Mouse (Mus musculus) heart, postnatal 0 days (tissue): Measurements from ENCODE around the gene Kctd2. TPM values are rescaled to one million over a fixed set of nuclear protein-coding genes. Genes with fewer than 3 reads are reported as not detected.

Experiments
- ATAC-seq: fragments of 200-750 bp; cut with Nextera tagmentation; 2 replicates; pipeline ENCODE4 v1.8.0; 2017; ENCODE audit warnings: low read depth, moderate number of reproducible peaks, moderate library complexity; ENCODE audit not compliant: insufficient read depth
- DNase-seq: peaks from one replicate; pipeline ENCODE4 v3.0.0-alpha.2; 2016; ENCODE audit warnings: low spot score
- H3K27ac ChIP-seq: fragments of 300-500 bp; sonication (generic); 2 replicates; pipeline ENCODE4 v1.5.1; 2014; ENCODE audit warnings: low read depth, mild to moderate bottlenecking
- H3K27me3 ChIP-seq: fragments of 300-500 bp; sonication (generic); 2 replicates; pipeline ENCODE4 v1.6.1; 2014; ENCODE audit warnings: low read length, mixed read lengths; ENCODE audit not compliant: control insufficient read depth, insufficient read depth
- H3K36me3 ChIP-seq: fragments of 300-500 bp; sonication (generic); replicated peaks from 2 replicates; pipeline ENCODE4 v1.6.1; 2014; ENCODE audit warnings: low read length, mixed read lengths; ENCODE audit not compliant: control insufficient read depth, insufficient read depth
- H3K4me1 ChIP-seq: fragments of 300-500 bp; sonication (generic); 2 replicates; pipeline ENCODE4 v1.6.1; 2014; ENCODE audit warnings: antibody characterized with exemption; ENCODE audit not compliant: control insufficient read depth, insufficient read depth
- H3K4me2 ChIP-seq: fragments of 300-500 bp; sonication (generic); 2 replicates; pipeline ENCODE4 v1.6.1; 2014; ENCODE audit warnings: low read depth, mild to moderate bottlenecking, low read length, moderate library complexity
- H3K4me3 ChIP-seq: fragments of 300-500 bp; sonication (generic); 2 replicates; pipeline ENCODE4 v1.5.1; 2014; ENCODE audit warnings: low read depth, low read length
- H3K9ac ChIP-seq: fragments of 300-500 bp; sonication (generic); replicated peaks from 2 replicates; pipeline ENCODE4 v1.6.1; 2014; ENCODE audit warnings: low read depth, low read length, mixed read lengths
- H3K9me3 ChIP-seq: fragments of 300-500 bp; sonication (generic); replicated peaks from 2 replicates; pipeline ENCODE4 v1.6.1; 2016; ENCODE audit warnings: low read length; ENCODE audit not compliant: control insufficient read depth
- CTCF ChIP-seq: IDR thresholded peaks from 2 replicates; pipeline ENCODE4 v1.5.1; 2016; ENCODE audit warnings: antibody characterized with exemption, control low read depth, low read depth
- EP300 ChIP-seq: IDR thresholded peaks from 2 replicates; pipeline ENCODE4 v1.6.1; 2016; ENCODE audit warnings: antibody characterized with exemption, low read depth
- WGBS: fragments of 180-500 bp; shearing (Covaris S2); extraction: QIAGEN DNeasy Blood & Tissue Kit; methylation state at CpG from one replicate; pipeline ENCODE4 v1.1.7; 2014; 5-methylcytosine and 5-hydroxymethylcytosine counted together
- polyA plus RNA-seq: library from polyadenylated mRNA; unstranded; fragments of >200 nt; fragmentation: Nextera tagmentation; extraction: Ambion mirVana; gene quantifications from 2 replicates; pipeline ENCODE4 v1.2.1, GENCODE M21; 2015
- total RNA-seq: library from RNA; depleted of rRNA; stranded (reverse); fragments of >200 nt; gene quantifications from 2 replicates; pipeline ENCODE4 v1.2.3, GENCODE M21; 2014; ENCODE audit warnings: low replicate concordance

Gene Kctd2
- total and polyA plus RNA-seq, 2 experiments from 2014 or later, result 8.3 to 15.6 TPM

- 83% methylated on average over 6 of the region's 6 CpGs for WGBS
These were observed 13.4 kb downstream of the Kctd2 start for GRCm38 (mm10) chr11:115433342-115433741.

GRCm38 (mm10) chr11:115435596-115436337, 15.8 kb downstream of the Kctd2 start:
- ATAC-seq, result peak; percentile 47; the same call in 1 of the 2 replicates
- 12% methylated on average over 31 of the region's 31 CpGs for WGBS
- H3K9ac ChIP-seq, result peak overlapping the region; percentile 29; the same call in 1 of the 2 replicates
- DNase-seq, result no peak
- H3K27me3 ChIP-seq, result no peaks in the 10 kb centered on the region
- no peaks in the 10 kb centered on the region for H3K9me3 ChIP-seq
- H3K36me3 ChIP-seq, result peaks cover 20% of the 10 kb centered on the region
- peak overlapping the region; percentile 55 for H3K4me2 ChIP-seq
- H3K4me1 ChIP-seq, result peaks cover 7% of the 10 kb centered on the region; the same call in 1 of the 2 replicates
- H3K27ac ChIP-seq, result no peak overlapping the region
- peak overlapping the region; percentile 31 for H3K4me3 ChIP-seq
- TF ChIP-seq CTCF (no peak; the same call in 1 of the 2 replicates), EP300 (no peak)

More at GRCm38 (mm10) chr11:115433342-115433741, 13.4 kb downstream of the Kctd2 start:
- peaks cover 7% of the 10 kb centered on the region; the same call in 1 of the 2 replicates for H3K4me1 ChIP-seq
- no peak overlapping the region for H3K4me2 ChIP-seq
- H3K9ac ChIP-seq, result no peak overlapping the region
- H3K27ac ChIP-seq, result no peak overlapping the region
- no peak for DNase-seq
- no peaks in the 10 kb centered on the region for H3K9me3 ChIP-seq
- H3K4me3 ChIP-seq, result no peak overlapping the region
- TF ChIP-seq EP300, result no peak
- TF ChIP-seq CTCF, result no peak
- H3K36me3 ChIP-seq, result peaks cover 37% of the 10 kb centered on the region
- ATAC-seq, result no peak
- no peaks in the 10 kb centered on the region for H3K27me3 ChIP-seq

- no peaks in the 10 kb centered on the region for H3K9me3 ChIP-seq
- H3K4me1 ChIP-seq, result peaks cover 7% of the 10 kb centered on the region; the same call in 1 of the 2 replicates
- H3K27me3 ChIP-seq, result no peaks in the 10 kb centered on the region
- H3K27ac ChIP-seq, result no peak overlapping the region
- H3K4me2 ChIP-seq, result no peak overlapping the region
- WGBS, result 66% methylated on average over 5 of the region's 5 CpGs
- no peak overlapping the region for H3K4me3 ChIP-seq
- no peak for ATAC-seq
- DNase-seq, result no peak
- H3K9ac ChIP-seq, result no peak overlapping the region
- 0 out of 2 replicates have a peak, but pooled peaks cover 2% of the 10 kb centered on the region for H3K36me3 ChIP-seq
- TF ChIP-seq CTCF (no peak), EP300 (no peak)
These were observed 17.7 kb downstream of the Kctd2 start for GRCm38 (mm10) chr11:115437571-115438122.

DNA sequence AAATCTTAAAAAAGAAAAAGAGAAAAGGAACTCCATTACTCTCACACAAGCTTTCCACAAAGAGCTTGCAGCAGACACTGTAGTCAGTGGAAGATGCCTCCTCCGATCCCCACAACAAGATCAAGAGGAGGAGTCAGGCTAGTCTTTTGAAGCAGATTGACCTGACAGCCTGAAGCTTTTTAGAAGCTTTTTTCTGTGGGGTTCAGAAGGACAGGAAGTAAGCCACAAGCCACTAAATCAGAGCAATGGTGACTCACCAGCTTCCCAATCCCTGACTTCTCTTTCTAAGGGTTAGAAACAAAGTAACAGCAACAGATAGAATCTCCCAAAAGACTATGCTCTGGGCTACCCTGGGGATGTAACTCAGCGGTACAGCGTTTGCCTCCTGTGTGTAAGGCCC, 19.4 kb downstream of the Kctd2 start:
- 83% methylated on average over 3 of the region's 3 CpGs for WGBS
- ATAC-seq (no peak), DNase-seq (no peak)
- Histone ChIP-seq H3K4me1 (peaks cover 7% of the 10 kb centered on the region; the same call in 1 of the 2 replicates), H3K9ac (no peak overlapping the region), H3K9me3 (no peaks in the 10 kb centered on the region), H3K4me2 (no peak overlapping the region), H3K36me3 (no peaks in the 10 kb centered on the region), H3K27ac (no peak overlapping the region), H3K27me3 (no peaks in the 10 kb centered on the region), H3K4me3 (no peak overlapping the region)
- TF ChIP-seq EP300 (no peak), CTCF (no peak)

DNA sequence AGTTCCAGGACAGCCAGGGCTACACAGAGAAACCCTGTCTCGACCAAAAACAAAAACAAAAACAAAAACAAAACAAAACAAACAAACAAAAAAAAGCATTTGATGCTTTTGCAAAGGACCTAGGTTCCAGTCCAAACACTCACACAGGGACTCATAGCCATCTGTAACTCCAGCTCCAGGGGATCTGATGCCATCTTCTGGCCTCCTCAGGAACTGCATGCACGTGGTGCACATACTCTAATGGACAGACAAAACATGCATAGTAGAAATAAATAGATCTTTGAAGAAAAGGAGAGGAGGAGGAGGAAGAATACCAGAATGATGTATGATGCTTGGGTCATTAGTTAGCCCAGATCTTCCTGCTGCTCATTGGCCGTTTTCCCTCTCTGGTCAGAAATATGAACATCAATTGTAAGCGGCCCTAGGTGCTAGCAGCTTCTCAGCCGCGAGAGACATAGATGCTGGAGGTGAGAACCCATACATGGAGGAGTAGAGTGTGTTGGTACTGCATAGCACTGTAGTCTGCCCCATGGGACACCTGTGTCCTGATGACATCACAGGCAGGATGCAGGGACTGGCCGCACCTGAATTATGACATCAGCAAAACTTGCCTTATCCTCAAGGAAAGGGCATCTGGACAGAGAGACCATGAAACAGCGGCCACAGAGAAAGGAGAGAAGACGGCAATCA, 20.1 kb downstream of the Kctd2 start, which contains the start of gene Trim80:
Gene Trim80 (plus strand): TSS at position 640 of the 690 bp plus-strand sequence.
- no peak for TF ChIP-seq EP300
- TF ChIP-seq CTCF, result no peak

More for the DNA sequence above, 20.1 kb downstream of the Kctd2 start, which contains the start of gene Trim80:
- H3K27me3 ChIP-seq, result no peaks in the 10 kb centered on the region
- no peak within 1 kb of the TSS for H3K9ac ChIP-seq
- no peak within 1 kb of the TSS for H3K4me3 ChIP-seq
- no peak for ATAC-seq
- H3K36me3 ChIP-seq, result no peaks in the 10 kb centered on the region
- no peak within 1 kb of the TSS for H3K27ac ChIP-seq
- WGBS, result 94% methylated on average over 9 of the region's 9 CpGs
- H3K4me1 ChIP-seq, result peaks cover 7% of the 10 kb centered on the region; the same call in 1 of the 2 replicates
- H3K9me3 ChIP-seq, result no peaks in the 10 kb centered on the region
- no peak for DNase-seq
- no peak within 1 kb of the TSS for H3K4me2 ChIP-seq
